Mouse (Mus musculus) thymus, adult 2 months (tissue): ENCODE results near the gene Pde9a.

ENCODE experiments used
- CTCF ChIP-seq: fragments of 200-500 bp; IDR thresholded peaks from 2 replicates; pipeline ENCODE4 v1.5.1; 2012; ENCODE audit warnings: mild to moderate bottlenecking, control low read depth, low read length, moderate library complexity, borderline replicate concordance; ENCODE audit not compliant: control insufficient read depth, poor library complexity, insufficient read depth; ENCODE audit errors: extremely low read depth
- POLR2A ChIP-seq: fragments of 200-500 bp; IDR thresholded peaks from 2 replicates; pipeline ENCODE4 v1.6.1; 2012; ENCODE audit warnings: mild to moderate bottlenecking, low read length, control low read depth, moderate library complexity; ENCODE audit not compliant: control insufficient read depth, poor library complexity, insufficient read depth; ENCODE audit errors: extremely low read depth

- TF ChIP-seq CTCF = no peak
- TF ChIP-seq POLR2A = no peak
Observed at GRCm38 (mm10) chr17:31503936-31504335, 117.9 kb downstream of the Pde9a start.
